Mouse (Mus musculus) MEL (cell line): ENCODE measurements around the gene Sh3rf3. TPM values are rescaled to one million over a fixed set of nuclear protein-coding genes. Genes with fewer than 3 reads are reported as not detected.

Experiments
- DNase-seq: peaks from one replicate; pipeline ENCODE4 v3.0.0; 2011; ENCODE audit warnings: low read depth, low spot score
- H3K27ac ChIP-seq: 2 replicates; pipeline ENCODE4 v1.5.1; 2012; ENCODE audit warnings: low read depth, mild to moderate bottlenecking, control low read depth, low read length, moderate library complexity; ENCODE audit not compliant: control insufficient read depth
- H3K27me3 ChIP-seq, 2 experiments: fragments of 150-350 bp in 1 of 2; sonication (generic) in 1 of 2; 2 replicates each; pipeline ENCODE4 v1.6.1; 2012; ENCODE audit warnings: low read length in 2 of 2, mild to moderate bottlenecking in 2 of 2, improper control_type of control experiment in 1 of 2, moderate library complexity in 1 of 2; ENCODE audit not compliant: insufficient read depth in 2 of 2, control insufficient read depth in 1 of 2
- H3K36me3 ChIP-seq, 2 experiments: 2 replicates each; pipeline ENCODE4 v1.6.1; 2012 to 2014; ENCODE audit warnings: low read length in 2 of 2, improper control_type of control experiment in 1 of 2, inconsistent platforms in 1 of 2, mild to moderate bottlenecking in 1 of 2; ENCODE audit not compliant: insufficient read depth in 2 of 2, control insufficient read depth in 1 of 2
- H3K4me1 ChIP-seq, 2 experiments: fragments of 150-350 bp in 1 of 2; sonication (generic) in 1 of 2; 2 replicates each; pipeline ENCODE4 v1.6.1; 2012; ENCODE audit warnings: low read length in 2 of 2, improper control_type of control experiment in 1 of 2, mild to moderate bottlenecking in 1 of 2; ENCODE audit not compliant: insufficient read depth in 2 of 2, control insufficient read depth in 1 of 2
- H3K4me3 ChIP-seq, 2 experiments: fragments of 150-350 bp in 1 of 2; sonication (generic) in 1 of 2; 2 replicates each; pipeline ENCODE4 v1.5.1; 2012; ENCODE audit warnings: low read depth in 2 of 2, low read length in 2 of 2, mild to moderate bottlenecking in 2 of 2, moderate library complexity in 2 of 2, control low read depth in 1 of 2, improper control_type of control experiment in 1 of 2; ENCODE audit not compliant: control insufficient read depth in 1 of 2, insufficient read depth in 1 of 2
- H3K79me2 ChIP-seq: 2 replicates; pipeline ENCODE4 v1.6.1; 2012; ENCODE audit warnings: mild to moderate bottlenecking, low read length, moderate library complexity; ENCODE audit not compliant: control insufficient read depth, poor library complexity, insufficient read depth
- H3K9ac ChIP-seq: 2 replicates; pipeline ENCODE4 v1.6.1; 2012; ENCODE audit warnings: low read depth, mild to moderate bottlenecking, control low read depth, low read length, moderate library complexity; ENCODE audit not compliant: control insufficient read depth, poor library complexity, severe bottlenecking
- H3K9me3 ChIP-seq: fragments of 150-350 bp; sonication (generic); replicated peaks from 2 replicates; pipeline ENCODE4 v1.6.1; 2012; ENCODE audit warnings: mild to moderate bottlenecking, low read length, improper control_type of control experiment, moderate library complexity; ENCODE audit not compliant: insufficient read depth
- BHLHE40 ChIP-seq: IDR thresholded peaks from 2 replicates; pipeline ENCODE4 v1.6.1; 2012; ENCODE audit warnings: low read depth, mild to moderate bottlenecking, inconsistent platforms, low read length, improper control_type of control experiment, borderline replicate concordance
- CHD1 ChIP-seq: IDR thresholded peaks from 2 replicates; pipeline ENCODE4 v1.6.1; 2012; ENCODE audit warnings: low read depth, mild to moderate bottlenecking, inconsistent platforms, low read length, improper control_type of control experiment
- CHD2 ChIP-seq: IDR thresholded peaks from 2 replicates; pipeline ENCODE4 v1.6.1; 2011; ENCODE audit warnings: low read length, improper control_type of control experiment
- E2F4 ChIP-seq: IDR thresholded peaks from 2 replicates; pipeline ENCODE4 v1.6.1; 2011; ENCODE audit warnings: low read depth, low read length, improper control_type of control experiment, borderline replicate concordance
- GATA1 ChIP-seq: IDR thresholded peaks from 2 replicates; pipeline ENCODE4 v1.6.1; 2011; ENCODE audit warnings: low read depth, low read length, improper control_type of control experiment
- MAFK ChIP-seq: IDR thresholded peaks from 2 replicates; pipeline ENCODE4 v1.6.1; 2011; ENCODE audit warnings: low read depth, mild to moderate bottlenecking, low read length, improper control_type of control experiment, borderline replicate concordance
- MAX ChIP-seq: IDR thresholded peaks from 2 replicates; pipeline ENCODE4 v1.6.1; 2011; ENCODE audit warnings: low read length, improper control_type of control experiment
- MAZ ChIP-seq: IDR thresholded peaks from 2 replicates; pipeline ENCODE4 v1.6.1; 2012; ENCODE audit warnings: low read depth, mild to moderate bottlenecking, inconsistent platforms, low read length, improper control_type of control experiment
- MEF2A ChIP-seq: IDR thresholded peaks from 2 replicates; pipeline ENCODE4 v1.6.1; 2014; ENCODE audit warnings: low read depth, mild to moderate bottlenecking, inconsistent platforms, low read length, improper control_type of control experiment; ENCODE audit not compliant: poor library complexity, insufficient replicate concordance, severe bottlenecking; ENCODE audit errors: extremely low read depth
- MXI1 ChIP-seq: IDR thresholded peaks from 2 replicates; pipeline ENCODE4 v1.6.1; 2011; ENCODE audit warnings: mild to moderate bottlenecking, low read depth, low read length, improper control_type of control experiment
- MYB ChIP-seq: IDR thresholded peaks from 2 replicates; pipeline ENCODE4 v1.6.1; 2011; ENCODE audit warnings: mild to moderate bottlenecking, low read depth, low read length, improper control_type of control experiment
- MYC ChIP-seq: IDR thresholded peaks from 2 replicates; pipeline ENCODE4 v1.6.1; 2011; ENCODE audit warnings: low read depth, mild to moderate bottlenecking, low read length, improper control_type of control experiment, moderate library complexity
- NRF1 ChIP-seq: IDR thresholded peaks from 2 replicates; pipeline ENCODE4 v1.6.1; 2014; ENCODE audit warnings: low read depth, mild to moderate bottlenecking, inconsistent platforms, low read length, improper control_type of control experiment, moderate library complexity; ENCODE audit not compliant: poor library complexity, insufficient read depth, severe bottlenecking
- POLR2A ChIP-seq, 2 experiments: IDR thresholded peaks; 2 replicates each; pipeline ENCODE4 v1.6.1; 2011 to 2012; ENCODE audit warnings: low read length in 2 of 2, mild to moderate bottlenecking in 2 of 2, control low read depth in 1 of 2, improper control_type of control experiment in 1 of 2, low read depth in 1 of 2, moderate library complexity in 1 of 2; ENCODE audit not compliant: control insufficient read depth in 1 of 2, insufficient read depth in 1 of 2, poor library complexity in 1 of 2
- POLR2AphosphoS5 ChIP-seq: IDR thresholded peaks from 2 replicates; pipeline ENCODE4 v1.6.1; 2012; ENCODE audit warnings: low read depth, borderline replicate concordance, mild to moderate bottlenecking, inconsistent platforms, low read length, moderate library complexity, mixed read lengths
- RAD21 ChIP-seq: IDR thresholded peaks from 2 replicates; pipeline ENCODE4 v1.6.1; 2011; ENCODE audit warnings: mild to moderate bottlenecking, low read depth, low read length, improper control_type of control experiment
- SIN3A ChIP-seq: IDR thresholded peaks from 2 replicates; pipeline ENCODE4 v1.6.1; 2012; ENCODE audit warnings: low read length, improper control_type of control experiment, inconsistent platforms
- SMC3 ChIP-seq: IDR thresholded peaks from 2 replicates; pipeline ENCODE4 v1.6.1; 2011; ENCODE audit warnings: low read depth, low read length, improper control_type of control experiment
- TAL1 ChIP-seq: IDR thresholded peaks from 2 replicates; pipeline ENCODE4 v1.6.1; 2012; ENCODE audit warnings: mild to moderate bottlenecking, inconsistent platforms, low read length, moderate library complexity, mixed read lengths
- TCF12 ChIP-seq: IDR thresholded peaks from 2 replicates; pipeline ENCODE4 v1.6.1; 2014; ENCODE audit warnings: low read depth, mild to moderate bottlenecking, inconsistent platforms, low read length, improper control_type of control experiment, moderate library complexity
- ZC3H11A ChIP-seq: IDR thresholded peaks from 2 replicates; pipeline ENCODE4 v1.6.1; 2012; ENCODE audit warnings: low read depth, mild to moderate bottlenecking, inconsistent platforms, low read length, improper control_type of control experiment
- ZKSCAN1 ChIP-seq: IDR thresholded peaks from 2 replicates; pipeline ENCODE4 v1.6.1; 2012; ENCODE audit warnings: low read depth, mild to moderate bottlenecking, inconsistent platforms, low read length, improper control_type of control experiment, moderate library complexity
- ZMIZ1 ChIP-seq: IDR thresholded peaks from 2 replicates; pipeline ENCODE4 v1.6.1; 2012; ENCODE audit warnings: low read depth, mild to moderate bottlenecking, inconsistent platforms, low read length, improper control_type of control experiment, moderate library complexity
- polyA plus RNA-seq, 2 experiments: library from polyadenylated mRNA; stranded (reverse) in 1 of 2; unstranded in 1 of 2; fragments of >175 nt in 1 of 2; fragments of >200 nt in 1 of 2; gene quantifications; 2 replicates each; pipeline versions ENCODE4 v1.2.1 to v1.2.4; 2012; ENCODE audit warnings: low replicate concordance in 2 of 2, low read depth in 1 of 2; ENCODE audit not compliant: insufficient read length in 2 of 2, insufficient read depth in 1 of 2, missing spikeins in 1 of 2
- total RNA-seq: library from RNA; depleted of rRNA; stranded (reverse); fragments of 300-350 nt; gene quantifications from 2 replicates; pipeline ENCODE4 v1.2.3, GENCODE M21; 2012

Gene Sh3rf3
- total and polyA plus RNA-seq, 3 experiments = not detected

DNA sequence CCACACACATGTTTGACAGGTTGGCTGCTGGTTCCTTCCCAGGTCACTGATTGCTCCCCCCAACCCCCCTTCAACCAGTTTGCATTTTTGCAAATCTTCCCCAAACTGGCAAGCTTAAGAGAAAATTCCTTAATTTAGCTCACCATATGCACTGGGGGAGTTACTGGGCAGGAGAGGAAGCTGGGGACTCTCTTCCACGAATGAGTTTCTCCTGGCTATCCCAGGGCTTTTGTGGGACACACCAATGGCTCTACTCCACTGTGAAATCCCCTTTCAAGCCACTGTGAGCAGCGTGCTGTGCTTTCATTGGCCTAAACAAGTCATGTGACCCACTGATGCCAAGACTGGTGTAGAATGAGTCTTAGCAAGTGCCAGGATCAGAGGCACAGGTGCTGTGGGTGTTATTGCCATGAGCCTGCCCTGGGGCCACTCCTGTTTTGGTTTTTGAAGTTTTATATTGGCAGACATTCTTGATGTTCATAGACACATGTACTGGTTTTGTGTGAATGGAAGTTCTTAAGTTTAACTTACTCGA is 83.9 kb downstream of the Sh3rf3 start:
- TF ChIP-seq ZMIZ1 = no peak
- no peak for TF ChIP-seq MYB
- no peak for TF ChIP-seq ZKSCAN1
- no peak for TF ChIP-seq MYC
- no peak for TF ChIP-seq E2F4
- no peak for TF ChIP-seq TCF12
- TF ChIP-seq MAZ = no peak
- no peak for TF ChIP-seq SMC3
- TF ChIP-seq BHLHE40 = no peak
- TF ChIP-seq CHD2 = no peak
- no peak for TF ChIP-seq MXI1
- no peak for TF ChIP-seq CHD1
- no peak for TF ChIP-seq MAFK
- Histone ChIP-seq H3K4me1 (no peaks in the 10 kb centered on the region), H3K27ac (no peak overlapping the region), H3K9me3 (no peaks in the 10 kb centered on the region), H3K27me3 (no peaks in the 10 kb centered on the region), H3K36me3 (no peaks in the 10 kb centered on the region), H3K4me3 (no peak overlapping the region), H3K9ac (no peak overlapping the region), H3K79me2 (no peaks in the 10 kb centered on the region)
- DNase-seq = no peak

DNA sequence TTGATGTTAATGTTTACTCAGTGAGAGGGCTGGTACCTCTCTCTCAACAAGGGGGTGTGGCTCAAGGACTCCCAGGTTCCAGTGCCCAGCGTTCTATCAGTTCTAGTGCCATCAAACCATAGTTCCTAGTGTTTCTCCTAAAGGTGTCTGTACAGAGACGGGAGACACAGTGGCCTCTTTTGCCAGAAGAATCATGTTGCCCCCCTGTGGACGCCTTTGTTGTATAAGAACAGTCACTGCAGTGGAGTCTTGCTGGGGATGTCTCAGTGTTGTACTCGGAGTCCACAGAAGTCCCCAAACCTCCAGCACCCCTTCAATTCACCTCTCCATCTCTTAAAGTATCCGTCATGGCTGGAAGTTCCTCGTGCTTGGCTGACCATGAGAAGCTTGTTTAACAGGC is 92.1 kb downstream of the Sh3rf3 start:
- Histone ChIP-seq H3K9me3 (no peaks in the 10 kb centered on the region), H3K36me3 (no peaks in the 10 kb centered on the region), H3K79me2 (no peaks in the 10 kb centered on the region), H3K4me3 (no peak overlapping the region), H3K27me3 (no peaks in the 10 kb centered on the region), H3K4me1 (no peaks in the 10 kb centered on the region), H3K9ac (no peak overlapping the region), H3K27ac (no peak overlapping the region)
- no peak for DNase-seq
- TF ChIP-seq CHD1 (no peak), GATA1 (no peak), POLR2AphosphoS5 (no peak)

DNA sequence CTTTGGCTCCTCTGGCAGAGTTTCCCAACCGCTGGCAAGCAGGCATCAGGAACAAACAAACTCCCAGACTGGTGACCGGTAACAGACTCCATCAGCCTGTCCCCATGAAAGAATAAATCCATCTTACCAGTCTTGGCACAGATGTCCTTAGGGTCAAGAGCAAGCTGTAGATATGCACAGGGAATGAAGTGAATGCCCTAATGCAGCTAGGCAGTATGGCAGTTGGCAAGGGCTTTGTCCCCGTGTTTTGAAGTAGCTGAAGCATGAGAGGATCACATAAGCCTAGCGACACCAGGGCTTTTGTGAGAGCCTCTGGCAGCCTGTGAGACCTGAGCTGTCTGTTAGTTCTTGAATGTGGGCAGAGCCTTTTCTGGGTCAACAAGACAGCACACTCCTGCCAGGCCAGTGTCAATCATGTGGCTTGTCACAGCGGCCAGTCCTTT is 93.9 kb downstream of the Sh3rf3 start:
- no peak for TF ChIP-seq BHLHE40
- no peak for TF ChIP-seq CHD2
- TF ChIP-seq POLR2A (IDR thresholded peaks at IDR 0.05; ENCODE audit: control insufficient read depth in 1 of 2, insufficient read depth in 1 of 2, low read depth in 1 of 2, low read length in 2 of 2, poor library complexity in 1 of 2) = no peak
- no peak for TF ChIP-seq MAX
- no peak for TF ChIP-seq POLR2AphosphoS5
- no peak for TF ChIP-seq TAL1
- no peak for TF ChIP-seq CHD1
- no peak for TF ChIP-seq SIN3A
- no peak for TF ChIP-seq MYB
- TF ChIP-seq NRF1 = no peak
- TF ChIP-seq RAD21 = no peak
- no peak for TF ChIP-seq MEF2A
- no peak for TF ChIP-seq TCF12
- TF ChIP-seq ZKSCAN1 = no peak
- TF ChIP-seq ZC3H11A = no peak
- TF ChIP-seq, all 39 proteins: peak for 0
- Histone ChIP-seq H3K9ac (no peak overlapping the region), H3K27ac (no peak overlapping the region), H3K36me3 (no peaks in the 10 kb centered on the region), H3K9me3 (no peaks in the 10 kb centered on the region), H3K27me3 (no peaks in the 10 kb centered on the region), H3K4me1 (no peaks in the 10 kb centered on the region), H3K4me3 (no peak overlapping the region), H3K79me2 (no peaks in the 10 kb centered on the region)
- DNase-seq = no peak
